Mouse (Mus musculus) left cerebral cortex, postnatal 36 days (tissue): ENCODE measurements around the gene Rgs10. TPM values are rescaled to one million over a fixed set of nuclear protein-coding genes. Genes with fewer than 3 reads are reported as not detected.

Source experiments
- DNase-seq, 2 experiments: peaks; one replicate each; pipeline ENCODE4 v3.0.0; 2021 to 2022; ENCODE audit warnings: low spot score in 2 of 2, mixed read lengths in 1 of 2
- intact Hi-C: fragments of 180-260 bp; cut with DNase I; formaldehyde crosslinking; loops from one replicate; pipeline ENCODE4 v1.15.1; 2025
- total RNA-seq, 2 experiments: library from RNA; stranded (reverse); gene quantifications; 2 replicates each; pipeline ENCODE4 v1.2.3; 2021

Rgs10 gene
- 10 to 100 TPM; 47.8 to 50.1 TPM for total RNA-seq

DNA sequence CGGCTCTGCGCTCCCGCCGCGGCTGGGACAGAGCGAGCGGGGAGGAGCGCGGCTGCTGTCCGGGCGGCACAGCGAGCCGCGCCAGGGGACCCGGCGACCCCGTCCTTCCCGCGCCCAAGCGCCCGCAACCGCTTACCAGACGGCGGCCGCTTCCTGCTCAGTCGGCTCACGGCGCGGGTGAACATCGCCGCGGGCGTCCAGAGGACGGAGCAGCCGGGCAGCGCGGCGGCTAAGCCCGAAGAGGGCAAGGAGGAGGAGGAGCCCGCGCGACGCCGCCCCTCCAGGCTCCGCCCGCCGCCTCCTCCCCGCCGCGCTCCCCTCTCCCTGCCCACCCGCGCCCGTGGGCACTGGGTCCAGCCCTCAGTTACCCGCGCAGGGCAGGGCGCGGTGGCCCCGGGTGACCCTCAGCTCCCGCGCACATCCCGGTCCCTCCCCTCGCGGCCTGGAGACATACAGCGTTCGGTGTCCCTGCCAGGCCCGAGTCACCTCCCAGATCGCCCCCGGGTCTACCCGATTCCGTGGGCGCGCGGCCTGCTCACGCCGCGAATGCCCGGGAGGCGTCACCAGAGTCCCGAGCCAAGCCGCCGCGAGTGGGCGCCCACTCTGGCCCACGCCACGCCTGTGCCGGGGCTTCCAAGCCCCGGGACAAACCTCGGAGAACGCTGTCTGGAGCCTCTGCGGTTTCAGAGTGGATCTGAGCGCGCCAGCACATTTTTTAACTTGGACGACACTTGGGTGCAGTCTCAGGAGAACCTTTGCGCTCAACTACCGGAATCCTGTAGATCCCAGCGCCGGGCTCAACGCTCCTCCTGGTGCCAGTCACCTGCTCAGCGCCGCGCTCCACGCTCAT is at the start of gene Rgs10:
TSS of gene Rgs10 (minus strand) at position 829 of the 850 bp plus-strand sequence.
- peak; percentile 57 to 65 for DNase-seq
- intact Hi-C loops: no loop called here

- no peak for DNase-seq
- intact Hi-C loops: loop anchor here (5.0 to 10.0 kb wide), 4 partner anchors 70 to 228 kb away; partner anchors contain the start of genes 9130023H24Rik and Armc5
Measured at GRCm38 (mm10) chr7:128462406-128462805, 43.8 kb upstream of the Rgs10 start.

DNA sequence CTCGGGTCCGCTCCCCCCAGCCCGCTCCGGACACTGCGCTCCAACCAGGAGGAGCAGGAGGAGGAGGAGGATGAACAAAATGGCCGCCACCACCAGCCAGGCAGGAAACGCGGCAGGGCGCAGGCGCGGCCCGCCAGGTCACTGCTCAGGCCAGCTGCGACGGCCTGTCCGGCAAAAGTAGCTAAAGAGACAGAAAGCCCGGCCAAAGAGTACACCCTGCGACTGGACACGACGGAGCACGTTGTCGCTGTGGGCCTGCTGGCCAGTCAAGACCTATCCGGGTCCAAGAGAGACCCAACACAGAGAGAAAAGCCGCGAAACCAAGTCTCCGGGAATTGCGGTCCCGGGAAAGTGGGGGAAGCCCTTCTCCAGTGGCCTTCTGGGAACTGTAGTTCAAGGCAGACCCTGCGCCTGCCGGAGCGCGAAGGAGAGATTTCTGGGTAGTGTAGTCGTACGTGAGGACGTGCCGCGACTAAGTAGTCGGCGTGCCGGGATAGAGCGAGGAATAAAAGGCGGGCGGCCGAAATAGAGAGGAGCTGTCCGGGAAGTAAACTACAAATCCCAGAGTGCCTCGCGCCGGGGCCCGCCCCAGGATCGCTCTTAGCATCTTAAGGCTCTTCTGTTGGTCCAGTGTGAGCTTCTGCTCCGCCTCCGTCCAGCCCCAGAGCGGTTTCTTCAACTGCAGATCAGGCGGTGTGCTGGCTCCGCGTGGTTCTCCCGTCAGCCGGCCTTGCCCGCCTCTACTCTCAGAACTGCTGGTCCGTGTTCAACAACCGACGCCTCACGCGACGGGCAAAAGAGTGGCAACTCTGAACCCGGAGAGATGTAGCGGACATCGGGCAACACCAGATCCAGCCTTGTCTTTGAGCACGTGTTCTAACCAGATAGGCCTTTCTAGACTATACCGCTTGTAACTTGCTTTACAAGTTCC is 43.0 kb upstream of the Rgs10 start, which contains the start of gene Tial1:
TSS of gene Tial1 (minus strand) at position 433 of the 931 bp plus-strand sequence.
- intact Hi-C loops: loop anchor here (1.0 to 10.0 kb wide), 5 partner anchors 71 to 229 kb away; partner anchors contain the start of genes 9130023H24Rik and Armc5
- peak; percentile 98 to 99 for DNase-seq

DNA sequence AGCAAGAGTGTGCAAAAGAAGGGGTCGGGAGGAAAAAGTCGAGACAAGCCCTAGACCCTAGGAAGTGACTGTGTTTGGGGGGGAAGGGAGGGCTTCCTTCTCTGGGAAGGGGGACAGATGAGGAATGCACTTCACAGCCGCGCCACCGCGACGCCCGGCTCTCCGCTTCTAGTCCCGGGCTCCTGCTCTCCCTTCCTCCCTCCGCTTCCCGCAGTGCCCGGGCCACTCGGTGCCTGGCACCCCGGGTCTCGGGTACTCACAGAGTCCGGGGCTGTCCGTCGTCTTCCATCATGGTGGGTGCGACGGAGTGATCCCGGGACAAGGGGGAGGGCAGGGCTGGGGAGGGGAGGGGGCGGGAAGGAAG is 42.3 kb upstream of the Rgs10 start:
- intact Hi-C loops: loop anchor here (1.0 to 10.0 kb wide), 5 partner anchors 71 to 229 kb away; partner anchors contain the start of genes 9130023H24Rik and Armc5
- DNase-seq: no peak

- intact Hi-C loops: loop anchor here (5.0 to 10.0 kb wide), 4 partner anchors 72 to 225 kb away; partner anchors contain the start of genes 9130023H24Rik and Armc5
Measured at GRCm38 (mm10) chr7:128460131-128460864, 41.7 kb upstream of the Rgs10 start.

GRCm38 (mm10) chr7:128459791-128460130 is 41.2 kb upstream of the Rgs10 start:
- no peak for DNase-seq
- intact Hi-C loops: loop anchor here (5.0 to 10.0 kb wide), 4 partner anchors 73 to 225 kb away; partner anchors contain the start of genes 9130023H24Rik and Armc5

More at GRCm38 (mm10) chr7:128460131-128460864, 41.7 kb upstream of the Rgs10 start:
- DNase-seq: peak; percentile 27 to 32

- no peak for DNase-seq
- intact Hi-C loops: no loop called here
Measured at GRCm38 (mm10) chr7:128458011-128458410, 39.5 kb upstream of the Rgs10 start.

GRCm38 (mm10) chr7:128452731-128453130 is 34.2 kb upstream of the Rgs10 start:
- intact Hi-C loops: no loop called here
- DNase-seq: no peak

DNA sequence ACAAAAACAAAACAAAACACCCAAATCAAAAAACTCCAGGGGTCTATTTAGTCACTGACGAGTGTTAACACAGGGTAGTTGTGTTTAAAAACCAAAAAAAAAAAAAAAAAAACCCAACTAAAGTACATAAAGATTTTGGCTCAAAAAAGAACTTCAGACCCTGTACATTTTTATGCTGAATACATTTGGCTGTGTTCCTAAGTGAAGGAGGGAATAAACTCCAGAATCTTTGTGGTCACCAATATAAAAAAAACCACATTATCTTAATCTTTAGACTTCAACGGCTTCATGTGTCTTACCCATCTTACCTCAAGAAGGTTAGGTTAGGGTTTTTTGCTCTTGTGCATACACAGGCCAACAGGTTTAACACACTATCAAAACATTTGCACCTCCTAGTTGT is 22.0 kb upstream of the Rgs10 start:
- no peak for DNase-seq
- intact Hi-C loops: no loop called here

DNA sequence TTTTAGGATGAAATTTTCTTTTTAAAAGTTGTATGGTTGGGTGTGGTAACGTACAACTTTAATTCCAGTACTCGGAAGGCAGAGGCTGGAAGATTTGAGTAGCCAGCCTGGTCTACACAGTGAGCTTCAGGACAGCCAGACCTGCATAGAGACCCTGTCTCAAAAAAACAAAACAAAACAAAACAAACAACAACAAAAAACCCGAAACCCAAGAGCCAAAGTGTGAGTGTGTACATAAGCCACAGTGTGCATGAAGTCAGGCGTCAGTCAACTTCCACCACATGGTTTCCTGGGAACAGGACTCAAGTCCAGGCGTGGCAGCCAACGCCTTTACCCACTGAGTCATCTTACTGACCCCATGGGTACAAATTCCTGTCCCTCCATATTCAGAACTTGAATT is 20.7 kb upstream of the Rgs10 start:
- intact Hi-C loops: loop anchor here (10.0 kb wide), 1 partner anchor 256 kb away; no protein-coding TSS in a partner anchor

GRCm38 (mm10) chr7:128438131-128438530 is 19.6 kb upstream of the Rgs10 start:
- intact Hi-C loops: loop anchor here (10.0 kb wide), 1 partner anchor 257 kb away; no protein-coding TSS in a partner anchor
- no peak for DNase-seq

More for the DNA sequence above, 20.7 kb upstream of the Rgs10 start:
- DNase-seq: no peak

DNA sequence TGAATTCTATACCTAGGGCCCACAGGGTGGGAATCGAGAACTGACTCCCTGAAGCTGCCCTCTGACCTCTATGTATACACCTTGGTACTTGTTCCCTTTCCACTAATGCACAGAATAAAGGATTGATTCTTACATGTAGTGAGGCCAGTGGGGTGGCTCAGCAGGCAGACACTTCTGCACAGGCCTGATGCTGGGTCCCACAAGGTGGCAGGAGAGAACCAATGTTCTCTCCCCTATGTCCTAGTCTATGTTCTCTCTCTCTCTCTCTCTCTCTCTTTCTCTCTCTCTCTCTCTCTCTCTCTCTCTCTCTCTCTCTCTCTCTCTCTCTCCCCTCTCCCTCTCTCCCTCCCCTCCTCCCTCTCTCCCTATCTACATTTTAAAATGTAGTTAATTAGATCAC is 14.7 kb upstream of the Rgs10 start:
- DNase-seq: no peak
- intact Hi-C loops: loop anchor here (10.0 kb wide), 1 partner anchor 262 kb away; no protein-coding TSS in a partner anchor

DNA sequence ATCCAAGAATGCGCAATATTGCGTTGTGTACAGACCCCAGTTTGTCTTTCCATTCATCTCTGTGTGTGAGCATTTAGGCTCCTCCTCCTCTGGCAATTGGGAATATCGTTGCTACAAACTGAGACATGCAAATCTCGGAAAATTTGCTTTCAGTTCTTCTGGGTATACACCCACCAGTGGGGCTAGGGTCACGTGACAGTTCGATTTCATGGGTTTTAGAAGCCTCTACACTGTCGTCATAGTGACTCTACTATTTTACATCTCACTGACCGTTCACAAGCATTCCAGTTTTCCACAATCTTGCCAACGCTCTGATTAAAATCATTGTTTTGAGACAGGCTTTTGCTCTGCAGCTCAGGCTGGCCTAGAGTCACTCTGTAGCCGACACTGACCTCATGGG is 14.0 kb upstream of the Rgs10 start:
- DNase-seq: no peak
- intact Hi-C loops: loop anchor here (10.0 kb wide), 1 partner anchor 262 kb away; no protein-coding TSS in a partner anchor

- DNase-seq: no peak
- intact Hi-C loops: no loop called here
Measured at GRCm38 (mm10) chr7:128422491-128422890, 3.9 kb upstream of the Rgs10 start.

DNA sequence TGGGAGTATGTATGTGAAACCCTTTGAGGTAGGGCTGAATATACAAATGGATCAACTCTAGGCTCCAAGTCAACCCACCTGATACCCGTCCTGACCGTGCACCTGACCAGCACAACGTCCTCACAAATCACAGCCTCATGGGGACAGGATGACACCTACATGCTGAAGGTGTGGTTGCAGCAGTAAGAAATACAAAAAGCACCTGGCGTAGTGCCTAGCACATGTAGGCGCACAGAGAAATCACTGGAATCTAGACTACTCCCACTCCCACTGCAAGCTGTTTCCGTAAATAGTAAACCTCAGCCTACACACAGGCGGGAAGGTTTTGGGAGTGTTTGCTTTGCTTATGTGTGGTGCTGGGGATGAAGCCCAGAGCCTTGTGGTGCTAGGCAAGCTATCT is 3.1 kb upstream of the Rgs10 start:
- intact Hi-C loops: no loop called here
- DNase-seq: no peak

DNA sequence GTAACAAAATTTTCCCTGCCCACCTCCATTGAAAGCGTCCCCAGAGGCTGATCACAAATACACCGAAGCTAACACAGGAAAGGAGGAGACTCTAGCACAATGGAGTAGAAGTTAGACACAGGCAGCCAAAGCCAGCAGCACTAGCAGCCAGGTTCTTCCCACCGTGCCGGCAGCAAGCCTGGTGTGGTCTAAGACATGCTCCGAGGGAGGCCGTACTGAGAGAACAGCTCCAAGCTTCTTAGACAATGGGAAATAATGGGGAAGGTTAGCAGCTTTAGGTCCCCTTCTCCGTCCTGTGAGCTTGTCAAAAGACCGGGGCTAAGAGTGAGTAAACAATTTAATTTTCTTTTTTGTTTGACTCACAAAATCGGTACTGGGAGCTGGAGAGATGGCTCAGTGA is 1.1 kb upstream of the Rgs10 start:
- DNase-seq: no peak

DNA sequence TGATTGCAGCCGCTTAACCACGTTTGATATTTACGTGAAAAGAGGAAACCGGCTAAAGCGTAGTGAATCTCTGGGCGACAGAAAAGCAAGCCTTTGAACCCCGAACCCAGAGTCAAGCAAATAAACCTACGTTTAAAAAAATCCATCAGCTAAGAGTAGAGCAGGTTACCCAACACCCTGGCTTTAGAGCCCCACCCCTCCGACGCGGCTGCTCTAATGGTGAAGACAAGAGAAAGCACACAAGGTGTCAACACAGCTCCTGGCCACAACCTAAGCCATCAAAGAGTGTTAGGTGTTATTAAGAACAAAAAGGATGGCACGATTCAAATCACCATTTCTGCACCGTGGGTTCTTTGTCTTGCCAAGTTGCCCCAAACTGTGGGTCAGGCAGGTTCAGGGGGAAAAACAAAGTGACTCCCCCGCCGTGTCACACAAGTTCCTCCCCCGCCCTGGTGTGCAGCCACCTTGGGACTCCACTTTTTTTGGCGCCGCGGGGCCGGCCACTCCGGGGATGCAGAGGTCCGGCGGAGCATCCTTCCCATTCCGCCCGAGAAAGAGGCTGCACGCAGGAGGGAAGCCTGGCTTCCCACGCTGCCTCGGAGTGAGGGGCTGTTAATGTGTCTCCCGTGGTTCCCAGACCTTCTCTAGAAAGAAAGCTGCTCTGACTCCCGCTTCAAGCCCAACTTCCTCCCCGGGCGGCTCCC is 1.2 kb downstream of the Rgs10 start:
- intact Hi-C loops: no loop called here
- DNase-seq: no peak

More for the DNA sequence above, 1.1 kb upstream of the Rgs10 start:
- intact Hi-C loops: no loop called here

DNA sequence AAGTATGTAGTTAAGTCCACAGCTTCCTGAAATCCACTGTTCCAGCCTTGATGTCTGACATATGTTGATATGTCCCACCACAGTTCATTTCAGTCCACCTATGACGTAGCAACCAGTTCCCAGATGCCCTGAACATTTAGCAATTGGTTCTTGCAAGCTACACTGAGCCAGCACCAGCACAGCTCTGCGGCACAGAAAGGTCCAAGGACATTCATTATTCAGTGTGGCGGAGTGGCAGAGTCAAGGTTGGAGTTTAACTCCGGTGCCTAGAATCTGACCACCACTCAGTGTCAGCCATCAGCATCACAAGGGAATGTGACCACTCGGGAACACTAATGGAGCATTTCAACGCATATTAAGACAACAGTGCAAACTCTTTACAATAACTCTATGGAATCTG is 1.9 kb downstream of the Rgs10 start:
- DNase-seq: no peak
- intact Hi-C loops: no loop called here
